Mouse (Mus musculus) cerebellum, adult (tissue): ENCODE measurements around the gene Sgms1.

Source experiments
- ATAC-seq: cut with Nextera tagmentation; 2 replicates; pipeline ENCODE4 v1.9.2; 2017; ENCODE audit warnings: mild to moderate bottlenecking, moderate library complexity, mixed read lengths; ENCODE audit not compliant: insufficient number of reproducible peaks, low FRiP score, low TSS enrichment

The Sgms1 gene

GRCm38 (mm10) chr19:32227175-32227574 is 162.3 kb downstream of the Sgms1 start:
- ATAC-seq: no peak

GRCm38 (mm10) chr19:32225097-32225490 is 164.4 kb downstream of the Sgms1 start:
- no peak for ATAC-seq

DNA sequence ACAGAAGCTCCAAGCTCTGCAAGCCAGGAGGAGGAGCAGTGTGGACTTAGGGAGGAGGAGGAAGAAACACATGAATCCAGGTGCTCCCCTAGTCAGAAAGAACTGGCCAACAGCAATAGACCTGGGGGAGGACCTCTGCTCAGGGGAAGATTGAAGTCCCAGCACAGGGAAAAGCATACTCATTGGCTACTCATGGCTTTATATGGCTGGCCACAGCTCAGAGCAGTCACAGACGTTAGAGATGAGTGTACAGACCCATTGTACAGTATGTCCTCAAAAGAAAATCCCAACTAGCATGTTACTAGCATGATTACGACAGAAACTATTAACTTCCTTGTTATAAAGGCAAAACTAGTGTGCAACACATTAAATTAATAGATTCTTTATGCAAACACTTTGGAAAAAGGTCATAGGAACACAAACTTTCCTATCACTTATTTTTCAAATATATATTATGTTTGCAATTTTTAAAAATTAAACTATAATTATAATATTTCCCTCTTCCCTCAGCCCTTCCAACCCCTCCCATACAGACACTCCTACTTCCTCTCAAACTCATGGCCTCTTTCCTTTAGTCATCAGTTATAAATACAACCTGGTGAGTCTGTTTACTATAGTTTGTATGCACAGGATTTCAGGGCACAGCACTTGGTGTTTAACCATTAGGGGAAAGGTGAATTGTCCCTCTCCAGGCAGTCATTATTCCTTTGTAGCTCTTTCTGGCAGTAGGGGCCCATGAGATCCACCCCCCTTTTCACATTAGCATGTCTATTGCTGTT is 165.0 kb downstream of the Sgms1 start:
- ATAC-seq: no peak

- no peak for ATAC-seq
Measured at GRCm38 (mm10) chr19:32223751-32224174, 165.8 kb downstream of the Sgms1 start.

GRCm38 (mm10) chr19:32222083-32222482 is 167.4 kb downstream of the Sgms1 start:
- no peak for ATAC-seq

DNA sequence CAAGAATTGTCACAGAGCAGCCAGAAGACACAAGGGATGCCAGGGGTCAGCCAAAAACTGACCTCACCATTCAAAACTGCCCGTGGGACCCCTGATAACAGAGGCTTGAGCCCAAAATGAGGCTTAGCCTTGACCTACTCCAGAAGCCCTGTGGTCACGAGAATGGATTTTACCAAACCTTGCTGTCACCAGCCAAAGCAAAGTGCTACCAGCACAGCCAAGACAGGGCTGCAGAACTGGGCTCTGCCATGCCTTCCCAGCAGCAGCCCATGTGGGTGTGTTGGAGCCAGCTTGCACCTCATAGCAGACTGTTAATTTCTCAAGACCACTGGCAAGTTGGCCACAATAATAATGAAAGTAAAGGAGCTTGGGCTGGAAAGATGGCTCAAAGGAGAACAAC is 168.5 kb downstream of the Sgms1 start:
- no peak for ATAC-seq

DNA sequence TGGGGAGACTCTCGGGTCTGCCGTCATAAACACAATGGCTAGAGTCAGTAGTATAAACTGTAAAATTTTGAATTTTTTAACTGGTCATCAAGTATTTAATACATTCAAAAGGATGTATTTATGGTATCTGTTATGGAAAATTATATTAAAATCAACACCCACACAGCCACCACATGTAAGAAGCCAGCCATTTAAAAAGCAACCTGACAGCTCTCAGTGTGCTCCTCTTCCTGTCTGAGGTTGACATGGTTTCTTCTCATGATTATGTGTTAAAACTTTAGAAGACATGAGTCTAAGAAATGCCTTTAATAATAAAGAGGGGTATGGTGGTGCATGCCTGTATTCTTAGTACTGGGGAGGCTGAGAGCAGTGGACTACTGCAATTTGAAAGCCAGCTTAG is 172.8 kb downstream of the Sgms1 start:
- ATAC-seq: no peak

GRCm38 (mm10) chr19:32214905-32215806 is 174.4 kb downstream of the Sgms1 start:
- ATAC-seq: no peak

- no peak for ATAC-seq
Measured at GRCm38 (mm10) chr19:32213577-32213976, 175.9 kb downstream of the Sgms1 start.

DNA sequence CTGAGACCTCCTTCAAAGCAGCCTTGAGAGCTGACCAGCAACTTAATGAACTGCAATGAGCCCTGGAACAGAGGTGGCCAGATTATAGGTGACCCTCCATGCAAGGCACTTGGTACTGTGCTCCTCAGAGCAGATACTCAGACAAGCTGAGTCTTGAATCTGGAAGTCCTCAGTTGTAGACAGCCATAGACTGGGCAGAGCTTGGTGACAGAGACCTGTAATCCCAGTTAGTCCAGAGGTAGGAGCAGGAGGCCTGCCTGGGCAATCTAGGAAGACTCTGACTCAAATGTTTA is 178.3 kb downstream of the Sgms1 start:
- ATAC-seq: peak; percentile 32; the same call in 1 of the 2 replicates

GRCm38 (mm10) chr19:32210450-32211292 is 178.8 kb downstream of the Sgms1 start:
- peak; percentile 78 for ATAC-seq

DNA sequence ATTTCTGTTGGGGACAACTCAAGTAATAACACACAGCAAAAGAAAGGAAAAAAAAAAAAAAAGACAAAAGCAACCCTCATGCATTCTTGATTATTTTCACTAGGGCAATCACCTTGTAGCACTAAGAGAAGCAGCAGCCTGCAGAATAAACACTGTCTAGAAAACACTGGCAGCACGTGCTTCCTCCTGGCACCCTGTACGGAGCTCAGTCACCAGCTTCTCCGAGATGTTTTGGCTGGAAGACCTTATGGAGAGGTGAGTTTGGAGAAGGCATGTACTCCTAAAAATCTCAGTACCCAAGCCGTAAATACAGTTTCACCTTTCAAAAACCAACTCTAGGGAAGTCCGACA is 179.4 kb downstream of the Sgms1 start:
- peak; percentile 49; the same call in 1 of the 2 replicates for ATAC-seq

DNA sequence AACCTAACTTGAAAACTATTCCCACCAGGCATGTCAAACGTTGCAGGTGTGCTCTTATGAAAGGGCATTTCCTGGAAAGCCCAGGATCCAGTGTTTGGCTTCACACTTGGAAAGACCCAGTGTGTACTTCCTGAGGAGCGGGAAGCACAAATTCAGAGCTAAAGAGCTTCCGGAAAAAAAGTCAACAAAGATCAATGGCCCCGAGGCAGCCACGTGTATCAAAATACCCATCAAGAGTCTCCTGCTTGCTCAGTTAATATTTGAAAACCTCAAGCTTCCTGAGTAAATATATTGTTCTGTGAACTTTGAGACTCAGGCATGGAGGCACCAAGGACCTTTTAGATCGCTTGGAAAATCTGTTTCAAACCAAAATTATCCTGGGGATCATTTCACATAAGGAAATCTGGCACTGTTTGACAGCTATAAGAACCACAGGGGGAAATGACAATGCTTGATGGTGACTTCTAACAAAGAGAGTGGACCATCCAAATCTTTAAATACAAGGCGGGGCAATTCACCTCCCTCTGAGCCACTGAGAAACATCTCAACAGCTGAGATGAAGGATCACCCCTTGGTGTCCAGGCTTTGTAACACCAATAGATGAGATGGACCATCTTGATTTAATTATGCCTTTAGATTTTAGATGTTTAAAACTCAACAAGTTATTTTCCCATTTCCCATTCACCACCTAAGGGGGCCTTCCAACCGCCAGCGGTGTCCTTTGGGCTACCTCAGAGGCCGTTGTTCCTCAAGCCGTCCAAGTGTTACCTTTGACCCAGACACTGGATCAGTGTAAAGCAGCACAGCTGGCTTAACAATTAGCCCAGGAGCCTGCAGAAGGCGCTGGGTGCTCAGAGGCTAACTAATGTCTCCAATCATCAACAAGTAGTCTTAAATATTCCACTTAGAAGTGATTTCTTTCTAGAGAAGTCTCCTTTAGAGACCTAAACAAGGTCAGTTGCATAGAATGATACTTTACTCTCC is 187.1 kb downstream of the Sgms1 start:
- no peak for ATAC-seq

GRCm38 (mm10) chr19:32199861-32200574 is 189.5 kb downstream of the Sgms1 start:
- no peak for ATAC-seq

GRCm38 (mm10) chr19:32199133-32199532 is 190.4 kb downstream of the Sgms1 start:
- no peak for ATAC-seq

- ATAC-seq: no peak
Measured at GRCm38 (mm10) chr19:32198494-32199106, 190.9 kb downstream of the Sgms1 start.

GRCm38 (mm10) chr19:32196976-32197819 is 192.3 kb downstream of the Sgms1 start:
- no peak for ATAC-seq

DNA sequence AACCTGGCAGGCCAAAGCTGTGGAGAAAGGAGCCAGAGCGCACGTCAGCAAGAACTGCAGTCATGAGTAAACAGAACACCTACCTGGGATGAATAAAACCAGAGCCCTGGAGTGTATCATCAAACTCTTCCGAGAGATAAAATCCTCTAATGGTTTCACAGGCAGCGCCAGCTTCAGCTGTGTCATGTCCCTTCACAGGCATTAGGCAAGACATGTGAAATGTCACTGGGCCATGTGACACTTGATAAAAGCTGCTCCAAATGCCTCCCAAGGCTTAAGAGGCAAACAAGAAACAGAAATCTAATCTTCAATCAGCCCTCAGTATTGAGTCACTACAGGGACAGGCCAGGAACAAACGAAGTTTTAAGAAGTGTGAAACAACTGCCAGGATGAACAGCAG is 193.3 kb downstream of the Sgms1 start:
- no peak for ATAC-seq
